Mouse (Mus musculus) intestine, postnatal 0 days (tissue): ENCODE data around the gene Jmjd1c. TPM values are rescaled to one million over a fixed set of nuclear protein-coding genes. Genes with fewer than 3 reads are reported as not detected.

Source experiments
- ATAC-seq: fragments of 200-750 bp; cut with Nextera tagmentation; 2 replicates; pipeline ENCODE4 v1.8.0; 2017; ENCODE audit warnings: mild to moderate bottlenecking, moderate TSS enrichment, moderate library complexity
- H3K27ac ChIP-seq: fragments of 300-500 bp; sonication (generic); 2 replicates; pipeline ENCODE4 v1.5.1; 2014; ENCODE audit warnings: mild to moderate bottlenecking, low read depth, low read length, moderate library complexity
- H3K27me3 ChIP-seq: fragments of 300-500 bp; sonication (generic); replicated peaks from 2 replicates; pipeline ENCODE4 v1.6.1; 2014; ENCODE audit warnings: low read length, mixed read lengths; ENCODE audit not compliant: control insufficient read depth, insufficient read depth
- H3K36me3 ChIP-seq: fragments of 300-500 bp; sonication (generic); 2 replicates; pipeline ENCODE4 v1.6.1; 2014; ENCODE audit warnings: mild to moderate bottlenecking, moderate library complexity; ENCODE audit not compliant: control insufficient read depth, insufficient read depth
- H3K4me1 ChIP-seq: fragments of 300-500 bp; sonication (generic); replicated peaks from 2 replicates; pipeline ENCODE4 v1.6.1; 2014; ENCODE audit warnings: antibody characterized with exemption, low read length, mixed read lengths; ENCODE audit not compliant: control insufficient read depth, insufficient read depth
- H3K4me2 ChIP-seq: fragments of 300-500 bp; sonication (generic); replicated peaks from 2 replicates; pipeline ENCODE4 v1.6.1; 2014; ENCODE audit warnings: low read depth, mild to moderate bottlenecking, moderate library complexity
- H3K4me3 ChIP-seq: fragments of 300-500 bp; sonication (generic); 2 replicates; pipeline ENCODE4 v1.5.1; 2014; ENCODE audit warnings: low read depth, low read length
- H3K9ac ChIP-seq: fragments of 300-500 bp; sonication (generic); 2 replicates; pipeline ENCODE4 v1.6.1; 2014; ENCODE audit warnings: mild to moderate bottlenecking, low read depth, low read length
- H3K9me3 ChIP-seq: fragments of 300-500 bp; sonication (generic); 2 replicates; pipeline ENCODE4 v1.6.1; 2016; ENCODE audit warnings: mixed run types; ENCODE audit not compliant: control insufficient read depth
- CTCF ChIP-seq: sonication (generic); IDR thresholded peaks from 2 replicates; pipeline ENCODE4 v1.5.1; 2016; ENCODE audit warnings: low read depth, mild to moderate bottlenecking, control low read depth, antibody characterized with exemption, moderate library complexity
- WGBS: fragments of 180-500 bp; shearing (Covaris S2); extraction: QIAGEN DNeasy Blood & Tissue Kit; methylation state at CpG from one replicate; pipeline ENCODE4 v1.1.7; 2014; 5-methylcytosine and 5-hydroxymethylcytosine counted together
- polyA plus RNA-seq: library from polyadenylated mRNA; unstranded; fragments of >200 nt; fragmentation: Nextera tagmentation; extraction: Ambion mirVana; gene quantifications from 2 replicates; pipeline ENCODE4 v1.2.1, GENCODE M21; 2015

The Jmjd1c gene
- polyA plus RNA-seq, 1 experiment from 2014 or later = 33.4 TPM

DNA sequence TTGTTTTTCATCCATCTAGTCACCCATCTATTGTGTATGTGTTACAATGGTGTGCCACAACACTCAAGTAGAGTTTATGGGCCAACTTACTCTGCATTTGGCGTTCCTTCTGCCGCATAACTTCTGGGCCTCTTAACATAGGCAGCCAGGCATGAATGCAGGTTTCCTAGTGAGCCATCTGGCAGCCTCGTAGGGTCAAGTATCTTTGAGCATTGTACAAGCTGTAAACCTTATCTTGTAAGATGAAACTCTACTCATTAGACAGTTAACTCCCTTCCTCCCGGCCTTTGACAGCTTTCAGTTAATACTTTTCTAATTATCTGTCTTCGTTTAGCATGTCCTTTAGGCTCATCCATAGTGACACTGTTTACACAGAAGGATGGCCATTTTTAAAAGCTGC lies 125.4 kb downstream of the Jmjd1c start:
- Histone ChIP-seq H3K9me3 (no peaks in the 10 kb centered on the region), H3K27me3 (no peaks in the 10 kb centered on the region), H3K4me3 (no peak overlapping the region), H3K36me3 (peaks cover 60% of the 10 kb centered on the region), H3K4me1 (no peaks in the 10 kb centered on the region), H3K4me2 (no peak overlapping the region), H3K27ac (no peak overlapping the region), H3K9ac (no peak overlapping the region)
- 40% methylated on average over 5 of the region's 5 CpGs for WGBS
- TF ChIP-seq CTCF = no peak
- ATAC-seq = no peak

DNA sequence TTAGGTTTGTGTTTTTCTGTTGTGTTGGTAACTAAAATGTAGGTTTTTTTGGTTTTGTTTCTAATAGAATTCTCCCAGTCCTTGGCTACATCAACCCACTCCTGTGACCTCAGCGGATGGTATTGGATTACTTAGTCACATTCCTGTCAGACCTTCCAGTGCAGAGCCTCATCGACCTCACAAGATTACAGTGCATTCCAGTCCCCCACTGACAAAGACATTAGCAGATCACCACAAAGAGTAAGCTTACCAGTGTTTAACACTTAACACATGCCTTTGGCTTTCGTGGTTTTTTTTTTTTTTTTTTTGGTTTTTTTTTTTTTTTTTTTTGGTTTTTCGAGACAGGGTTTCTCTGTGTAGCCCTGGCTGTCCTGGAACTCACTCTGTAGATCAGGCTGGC lies 128.0 kb downstream of the Jmjd1c start:
- Histone ChIP-seq H3K4me3 (no peak overlapping the region), H3K27me3 (no peaks in the 10 kb centered on the region), H3K4me2 (no peak overlapping the region), H3K9ac (no peak overlapping the region), H3K4me1 (no peaks in the 10 kb centered on the region), H3K27ac (no peak overlapping the region), H3K9me3 (no peaks in the 10 kb centered on the region), H3K36me3 (peaks cover 56% of the 10 kb centered on the region)
- TF ChIP-seq CTCF = no peak
- WGBS = 72% methylated on average over 3 of the region's 4 CpGs
- ATAC-seq = no peak

DNA sequence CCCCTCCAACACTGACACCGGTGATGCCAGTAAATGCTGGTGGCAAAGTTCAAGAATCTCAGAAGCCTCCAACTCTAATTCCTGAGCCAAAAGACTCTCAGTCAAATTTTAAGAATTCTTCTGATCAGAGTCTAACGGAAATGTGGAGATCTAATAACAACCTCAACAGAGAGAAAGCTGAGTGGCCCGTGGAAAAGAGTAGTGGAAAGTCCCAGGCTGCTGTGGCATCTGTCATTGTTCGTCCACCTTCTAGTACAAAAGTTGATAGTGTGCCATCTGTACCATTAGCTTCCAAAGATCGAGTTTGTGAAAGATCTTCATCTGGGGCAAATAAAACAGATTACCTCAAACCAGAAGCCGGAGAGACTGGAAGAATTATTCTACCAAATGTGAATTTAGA lies 129.6 kb downstream of the Jmjd1c start:
- no peak overlapping the region for H3K4me3 ChIP-seq
- H3K36me3 ChIP-seq = peaks cover 42% of the 10 kb centered on the region
- no peak overlapping the region for H3K4me2 ChIP-seq
- no peaks in the 10 kb centered on the region for H3K4me1 ChIP-seq
- no peak for ATAC-seq
- TF ChIP-seq CTCF = no peak
- H3K27me3 ChIP-seq = no peaks in the 10 kb centered on the region
- no peaks in the 10 kb centered on the region for H3K9me3 ChIP-seq
- no peak overlapping the region for H3K9ac ChIP-seq
- H3K27ac ChIP-seq = peak overlapping the region; percentile 0; the same call in 1 of the 2 replicates
- WGBS = 86% methylated on average over 6 of the region's 6 CpGs

DNA sequence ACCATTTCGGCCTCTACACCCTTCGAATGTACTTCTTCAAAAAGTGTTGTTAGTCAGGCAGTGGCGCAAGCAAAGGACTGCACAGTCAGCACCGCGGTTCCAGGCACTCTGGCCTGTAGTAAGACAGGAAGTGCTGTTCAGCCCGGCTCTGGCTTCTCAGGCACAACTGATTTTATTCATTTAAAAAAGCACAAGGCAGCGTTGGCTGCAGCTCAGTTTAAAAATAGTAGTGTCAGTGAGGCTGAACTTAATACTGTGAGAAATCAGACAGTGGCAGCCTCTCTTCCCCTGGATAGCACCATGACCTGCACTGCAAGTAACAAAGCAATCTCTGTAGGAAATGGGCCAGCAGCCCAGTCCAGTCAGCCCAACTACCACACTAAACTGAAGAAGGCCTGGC lies 130.2 kb downstream of the Jmjd1c start:
- Histone ChIP-seq H3K4me2 (no peak overlapping the region), H3K27ac (no peak overlapping the region), H3K4me1 (no peaks in the 10 kb centered on the region), H3K4me3 (no peak overlapping the region), H3K27me3 (no peaks in the 10 kb centered on the region), H3K9me3 (no peaks in the 10 kb centered on the region), H3K9ac (no peak overlapping the region), H3K36me3 (peaks cover 43% of the 10 kb centered on the region)
- WGBS = 68% methylated on average over 7 of the region's 7 CpGs
- TF ChIP-seq CTCF = no peak
- ATAC-seq = no peak

DNA sequence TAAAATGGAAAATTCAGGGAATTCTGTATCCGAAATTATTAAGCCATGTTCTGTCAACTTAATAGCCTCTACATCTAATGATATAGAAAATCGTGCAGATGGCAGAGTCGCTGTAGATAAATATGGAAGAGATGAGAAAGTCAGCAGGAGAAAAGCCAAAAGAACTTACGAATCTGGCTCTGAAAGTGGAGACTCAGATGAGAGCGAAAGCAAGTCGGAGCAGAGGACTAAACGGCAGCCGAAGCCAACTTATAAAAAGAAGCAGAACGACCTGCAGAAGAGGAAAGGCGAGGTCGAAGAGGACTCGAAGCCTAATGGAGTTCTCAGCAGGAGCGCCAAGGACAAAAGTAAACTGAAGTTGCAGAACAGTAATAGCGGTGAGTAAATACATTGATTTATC lies 130.6 kb downstream of the Jmjd1c start:
- Histone ChIP-seq H3K27ac (no peak overlapping the region), H3K36me3 (peaks cover 42% of the 10 kb centered on the region), H3K4me1 (no peaks in the 10 kb centered on the region), H3K27me3 (no peaks in the 10 kb centered on the region), H3K9ac (no peak overlapping the region), H3K4me3 (no peak overlapping the region), H3K4me2 (peak overlapping the region; percentile 17; the same call in 1 of the 2 replicates), H3K9me3 (no peaks in the 10 kb centered on the region)
- 64% methylated on average over 14 of the region's 14 CpGs for WGBS
- TF ChIP-seq CTCF = no peak
- ATAC-seq = no peak

DNA sequence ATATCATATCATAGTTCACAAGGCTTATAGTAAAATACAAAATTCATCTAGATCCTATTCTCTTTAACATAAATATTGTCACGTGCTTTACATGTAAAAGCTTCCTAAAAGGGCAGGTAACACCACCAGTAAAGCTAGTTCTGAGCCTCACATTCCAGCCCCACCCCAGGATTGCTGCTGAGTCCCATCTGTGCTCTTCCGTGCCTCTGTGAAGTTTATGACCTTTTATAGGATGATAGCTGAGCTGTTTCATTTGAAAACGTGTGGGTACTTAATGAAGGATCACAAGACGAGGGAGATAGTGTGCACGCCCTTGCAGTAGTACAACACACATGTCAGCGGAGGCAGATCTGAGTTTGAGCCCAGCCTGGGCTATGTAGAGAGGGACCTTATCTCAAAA lies 134.5 kb downstream of the Jmjd1c start:
- peak; percentile 63 for ATAC-seq
- TF ChIP-seq CTCF = no peak
- H3K36me3 ChIP-seq = peaks cover 49% of the 10 kb centered on the region
- H3K4me2 ChIP-seq = no peak overlapping the region
- H3K27me3 ChIP-seq = no peaks in the 10 kb centered on the region
- H3K9ac ChIP-seq = no peak overlapping the region
- H3K27ac ChIP-seq = no peak overlapping the region
- no peaks in the 10 kb centered on the region for H3K4me1 ChIP-seq
- H3K9me3 ChIP-seq = no peaks in the 10 kb centered on the region
- 34% methylated on average over 6 of the region's 6 CpGs for WGBS
- H3K4me3 ChIP-seq = no peak overlapping the region

DNA sequence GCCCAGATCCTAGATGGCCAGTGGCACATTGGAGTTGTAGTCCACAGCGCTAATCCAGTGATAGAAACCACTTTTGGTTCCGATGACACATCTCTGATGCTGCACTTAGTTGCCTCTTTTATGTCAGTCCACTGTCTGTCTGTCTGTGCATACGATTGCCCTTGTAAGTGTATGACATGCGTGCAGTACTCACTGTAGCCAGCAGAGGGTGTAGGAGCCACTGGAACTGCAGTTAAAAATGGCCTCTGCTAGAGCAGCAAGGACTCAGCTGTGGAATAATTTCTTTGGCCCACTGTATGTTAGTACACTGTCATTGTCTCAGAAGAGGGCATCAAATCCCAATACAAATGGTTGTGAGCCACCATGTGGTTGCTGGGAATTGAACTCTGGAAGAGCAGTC lies 151.2 kb downstream of the Jmjd1c start:
- peak; percentile 16; the same call in 1 of the 2 replicates for ATAC-seq
- Histone ChIP-seq H3K9me3 (no peaks in the 10 kb centered on the region), H3K27me3 (no peaks in the 10 kb centered on the region), H3K4me1 (no peaks in the 10 kb centered on the region), H3K9ac (no peak overlapping the region), H3K36me3 (peaks cover 69% of the 10 kb centered on the region), H3K27ac (no peak overlapping the region), H3K4me2 (no peak overlapping the region), H3K4me3 (no peak overlapping the region)
- TF ChIP-seq CTCF = peak; percentile 73
- WGBS = 91% methylated on average over 4 of the region's 4 CpGs
